Mouse (Mus musculus) forebrain, embryonic 15.5 days (tissue): ENCODE results near the gene Wdr13. TPM values are rescaled to one million over a fixed set of nuclear protein-coding genes. Genes with fewer than 3 reads are reported as not detected.

ENCODE experiments used
- ATAC-seq: fragments of 200-750 bp; cut with Nextera tagmentation; replicated peaks from 2 replicates; pipeline ENCODE4 v1.8.0; 2017; ENCODE audit warnings: mild to moderate bottlenecking, moderate TSS enrichment, moderate library complexity
- H3K27ac ChIP-seq: fragments of 300-500 bp; sonication (generic); replicated peaks from 2 replicates; pipeline ENCODE4 v1.5.1; 2015; ENCODE audit warnings: mild to moderate bottlenecking, inconsistent platforms
- H3K27me3 ChIP-seq: fragments of 300-500 bp; sonication (generic); 2 replicates; pipeline ENCODE4 v1.6.1; 2015; ENCODE audit warnings: inconsistent platforms
- H3K36me3 ChIP-seq: fragments of 300-500 bp; sonication (generic); 2 replicates; pipeline ENCODE4 v1.6.1; 2015; ENCODE audit warnings: mild to moderate bottlenecking, inconsistent platforms
- H3K4me1 ChIP-seq: fragments of 300-500 bp; sonication (generic); 2 replicates; pipeline ENCODE4 v1.6.1; 2015; ENCODE audit warnings: inconsistent platforms
- H3K4me2 ChIP-seq: fragments of 300-500 bp; sonication (generic); replicated peaks from 2 replicates; pipeline ENCODE4 v1.6.1; 2015; ENCODE audit warnings: mild to moderate bottlenecking, inconsistent platforms
- H3K4me3 ChIP-seq: fragments of 300-500 bp; sonication (generic); 2 replicates; pipeline ENCODE4 v1.5.1; 2015; ENCODE audit warnings: mild to moderate bottlenecking, inconsistent platforms
- H3K9ac ChIP-seq: fragments of 300-500 bp; sonication (generic); replicated peaks from 2 replicates; pipeline ENCODE4 v1.6.1; 2015; ENCODE audit warnings: mild to moderate bottlenecking, inconsistent platforms
- H3K9me3 ChIP-seq: fragments of 300-500 bp; sonication (generic); 2 replicates; pipeline ENCODE4 v1.6.1; 2016; ENCODE audit warnings: inconsistent platforms
- WGBS: fragments of 180-500 bp; shearing (Covaris S2); methylation state at CpG from one replicate; pipeline ENCODE4 v1.1.7; 2015; ENCODE audit warnings: mixed read lengths; 5-methylcytosine and 5-hydroxymethylcytosine counted together
- polyA plus RNA-seq: library from polyadenylated mRNA; unstranded; fragments of >200 nt; fragmentation: Nextera tagmentation; extraction: Ambion mirVana; gene quantifications from 2 replicates; pipeline ENCODE4 v1.2.1, GENCODE M21; 2015

The Wdr13 gene
- polyA plus RNA-seq, 1 experiment from 2014 or later: 53.0 TPM

DNA sequence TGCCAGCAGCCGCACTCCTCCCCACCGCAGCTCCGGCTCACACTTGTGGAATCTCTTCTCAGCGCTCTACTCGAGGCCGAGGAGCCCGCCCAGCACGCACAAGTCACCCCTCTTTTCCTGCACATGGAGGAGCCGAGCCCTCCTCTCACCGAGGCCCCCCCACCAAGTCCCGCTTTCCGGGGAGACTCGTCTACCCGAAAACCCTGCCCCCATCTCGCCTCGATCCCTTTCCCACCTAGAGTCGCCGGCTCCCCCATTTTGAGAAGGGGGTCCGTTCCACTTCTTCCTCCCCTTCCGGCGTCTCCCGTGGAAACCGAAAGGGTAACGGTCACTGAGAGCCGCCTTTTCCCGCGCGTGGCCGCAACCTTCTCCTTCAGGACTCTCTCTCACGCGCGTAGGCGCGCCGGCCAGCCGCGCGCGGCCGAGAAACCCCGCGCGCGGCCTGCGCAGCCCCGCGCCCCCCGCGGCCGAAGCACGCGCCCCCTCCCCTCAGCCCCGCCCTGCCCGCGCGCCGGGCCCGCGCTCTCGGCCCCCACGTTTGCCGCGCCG lies 58.7 kb downstream of the Wdr13 start:
- Histone ChIP-seq H3K36me3 (peaks cover 6% of the 10 kb centered on the region; the same call in 1 of the 2 replicates), H3K9me3 (no peaks in the 10 kb centered on the region), H3K27ac (peak overlapping the region; percentile 83), H3K4me2 (peak overlapping the region; percentile 53), H3K27me3 (no peaks in the 10 kb centered on the region), H3K4me1 (peaks cover 6% of the 10 kb centered on the region; the same call in 1 of the 2 replicates), H3K4me3 (peak overlapping the region; percentile 58), H3K9ac (peak overlapping the region; percentile 57)
- peak; percentile 20 for ATAC-seq
- WGBS: 22% methylated on average over 59 of the region's 64 CpGs

Other genes starting within 250 kb of the Wdr13 start
- 44.5 and 45.0 TPM in 2 replicates for gene Slc35a2, start 248.9 kb downstream of the Wdr13 start, polyA plus RNA-seq
- gene Pqbp1, start 233.6 kb downstream of the Wdr13 start, polyA plus RNA-seq: 207 and 210 TPM in 2 replicates
- 160 and 165 TPM in 2 replicates for gene Timm17b, start 233.5 kb downstream of the Wdr13 start, polyA plus RNA-seq
- gene Gm10491, start 225.1 kb downstream of the Wdr13 start, polyA plus RNA-seq: not detected in 2 replicates
- not detected in 2 replicates for gene Gm10490, start 223.3 kb downstream of the Wdr13 start, polyA plus RNA-seq
- 131 and 141 TPM in 2 replicates for gene Pcsk1n, start 213.1 kb downstream of the Wdr13 start, polyA plus RNA-seq
- gene Eras, start 204.3 kb downstream of the Wdr13 start, polyA plus RNA-seq: not detected in 2 replicates
- 51.3 and 55.7 TPM in 2 replicates for gene Hdac6, start 185.0 kb downstream of the Wdr13 start, polyA plus RNA-seq
- 0.09 and 0.15 TPM in 2 replicates for gene Gata1, start 154.8 kb downstream of the Wdr13 start, polyA plus RNA-seq
- 0.29 and 0.36 TPM in 2 replicates for gene Glod5, start 114.4 kb downstream of the Wdr13 start, polyA plus RNA-seq
- gene Suv39h1, start 58.1 kb downstream of the Wdr13 start, polyA plus RNA-seq: 50.2 and 50.9 TPM in 2 replicates
- 0.09 TPM in 1 of 2 replicates, not detected in the other for gene Was, start 42.4 kb downstream of the Wdr13 start, polyA plus RNA-seq
- 381 and 393 TPM in 2 replicates for gene Rbm3, start 13.0 kb upstream of the Wdr13 start, polyA plus RNA-seq
- 24.9 and 25.3 TPM in 2 replicates for gene Tbc1d25, start 43.3 kb upstream of the Wdr13 start, polyA plus RNA-seq
- gene Ebp, start 60.6 kb upstream of the Wdr13 start, polyA plus RNA-seq: 21.7 and 24.0 TPM in 2 replicates
- gene Porcn, start 73.6 kb upstream of the Wdr13 start, polyA plus RNA-seq: 39.5 and 43.5 TPM in 2 replicates
- 51.1 and 54.3 TPM in 2 replicates for gene Ftsj1, start 119.5 kb upstream of the Wdr13 start, polyA plus RNA-seq
- 34.3 and 38.1 TPM in 2 replicates for gene Slc38a5, start 138.2 kb upstream of the Wdr13 start, polyA plus RNA-seq
- not detected in 2 replicates for gene Ssxb10, start 194.5 kb upstream of the Wdr13 start, polyA plus RNA-seq
- not detected in 2 replicates for gene Ssxb9, start 234.1 kb upstream of the Wdr13 start, polyA plus RNA-seq